Mouse (Mus musculus): ENCODE results near the gene C1qtnf2. TPM values are rescaled to one million over a fixed set of nuclear protein-coding genes. Genes with fewer than 3 reads are reported as not detected.
A peak's percentile ranks its signal among the peaks of the same experiment; 100 is the strongest.

The C1qtnf2 gene
- polyA plus RNA-seq, 1 experiment = 3.3 TPM

GRCm38 (mm10) chr11:43470881-43471820, 2.9 kb upstream of the C1qtnf2 start:
- no peak overlapping the region for H3K4me3 ChIP-seq (ENCODE audit: insufficient read depth, low read depth, low read length)
- peaks cover 3% of the 10 kb centered on the region; the same call in 1 of the 2 replicates for H3K4me1 ChIP-seq (ENCODE audit: control insufficient read depth, insufficient read depth, insufficient read length, low read length)
- no peak overlapping the region for H3K27ac ChIP-seq (replicated peaks; ENCODE audit: low read depth, low read length)

- H3K4me1 ChIP-seq (ENCODE audit: control insufficient read depth, insufficient read depth, insufficient read length, low read length) = peaks cover 3% of the 10 kb centered on the region; the same call in 1 of the 2 replicates
- no peak overlapping the region for H3K4me3 ChIP-seq (ENCODE audit: insufficient read depth, low read depth, low read length)
- H3K27ac ChIP-seq (replicated peaks; ENCODE audit: low read depth, low read length) = no peak overlapping the region
Observed at GRCm38 (mm10) chr11:43473115-43473514, 961 bp upstream of the C1qtnf2 start.

DNA sequence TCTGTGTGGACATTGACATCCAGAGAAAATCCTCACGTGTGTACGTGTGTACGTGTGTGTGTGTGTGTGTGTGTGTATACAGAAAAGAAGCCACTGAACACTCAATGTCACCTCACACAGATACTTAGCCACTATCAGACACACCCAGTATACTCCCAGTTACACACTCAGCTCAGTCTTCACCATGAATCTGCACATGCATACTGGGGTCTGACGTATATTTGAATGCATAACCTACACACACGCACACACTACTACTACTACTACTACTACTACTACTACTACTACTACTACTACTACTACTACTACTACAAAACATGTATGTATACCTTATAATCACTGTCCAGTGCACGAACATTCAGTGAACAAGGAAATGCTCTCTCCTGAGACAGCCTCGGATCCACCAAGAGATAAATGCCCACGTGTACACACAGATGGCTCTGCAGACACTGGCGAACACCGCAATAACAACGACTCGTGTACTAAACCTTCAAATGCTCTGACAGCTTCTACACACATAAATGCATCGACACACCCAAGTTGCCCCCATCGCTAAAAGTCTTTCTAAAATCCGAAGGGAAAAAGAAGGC, 346 bp upstream of the C1qtnf2 start:
- Histone ChIP-seq H3K27ac (replicated peaks; ENCODE audit: low read depth, low read length) (no peak overlapping the region), H3K4me3 (ENCODE audit: insufficient read depth, low read depth, low read length) (peak overlapping the region; percentile 48; the same call in 1 of the 2 replicates), H3K4me1 (ENCODE audit: control insufficient read depth, insufficient read depth, insufficient read length, low read length) (peaks cover 3% of the 10 kb centered on the region; the same call in 1 of the 2 replicates)

DNA sequence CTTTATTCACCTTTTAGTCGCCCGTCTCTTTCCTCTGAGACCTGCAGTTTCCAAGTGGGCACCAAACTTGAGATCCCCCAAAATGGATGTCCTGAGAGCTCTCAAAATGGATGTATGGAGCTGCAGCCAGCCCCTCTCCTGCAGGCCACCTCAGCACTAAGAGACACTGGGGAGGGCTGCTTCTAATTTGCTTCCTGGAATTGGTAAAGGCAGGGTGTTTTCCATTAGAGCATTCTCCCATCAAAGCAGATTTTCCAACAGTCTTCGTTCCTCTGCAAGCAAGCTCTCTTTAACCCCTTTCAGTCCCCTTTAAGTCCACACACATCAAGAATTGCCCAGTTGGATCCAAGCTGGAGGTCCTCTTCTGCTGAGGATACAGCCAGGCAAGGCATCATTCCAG, 5.3 kb downstream of the C1qtnf2 start:
- H3K27ac ChIP-seq (replicated peaks; ENCODE audit: low read depth, low read length) = no peak overlapping the region
- H3K4me3 ChIP-seq (ENCODE audit: insufficient read depth, low read depth, low read length) = no peak overlapping the region
- H3K4me1 ChIP-seq (ENCODE audit: control insufficient read depth, insufficient read depth, insufficient read length, low read length) = no peaks in the 10 kb centered on the region

DNA sequence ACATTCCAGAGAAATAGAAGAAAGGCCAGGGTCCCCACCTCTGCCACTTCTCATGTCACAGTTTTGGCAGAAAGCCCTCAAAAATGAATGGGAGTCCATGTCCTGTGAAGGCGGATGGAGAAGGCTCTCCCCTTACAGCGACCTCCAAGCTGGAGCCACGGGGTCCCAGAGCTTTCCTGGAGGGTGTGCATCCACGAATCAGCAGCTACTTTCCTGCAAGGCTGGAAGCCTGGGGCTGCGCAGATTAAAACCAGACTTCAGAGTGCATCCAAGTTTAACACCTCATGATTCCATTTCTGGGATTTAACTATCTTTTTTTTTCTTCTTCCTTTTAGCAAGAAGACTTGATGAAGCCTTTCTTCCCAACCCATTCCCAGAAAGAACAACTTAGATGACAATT, 6.5 kb downstream of the C1qtnf2 start:
- no peaks in the 10 kb centered on the region for H3K4me1 ChIP-seq (ENCODE audit: control insufficient read depth, insufficient read depth, insufficient read length, low read length)
- no peak overlapping the region for H3K4me3 ChIP-seq (ENCODE audit: insufficient read depth, low read depth, low read length)
- H3K27ac ChIP-seq (replicated peaks; ENCODE audit: low read depth, low read length) = no peak overlapping the region

GRCm38 (mm10) chr11:43481672-43482522, 7.8 kb downstream of the C1qtnf2 start:
- no peak overlapping the region for H3K27ac ChIP-seq (replicated peaks; ENCODE audit: low read depth, low read length)

GRCm38 (mm10) chr11:43483122-43483792, 9.2 kb downstream of the C1qtnf2 start:
- Histone ChIP-seq H3K4me1 (ENCODE audit: control insufficient read depth, insufficient read depth, insufficient read length, low read length) (no peaks in the 10 kb centered on the region), H3K27ac (replicated peaks; ENCODE audit: low read depth, low read length) (no peak overlapping the region), H3K4me3 (ENCODE audit: insufficient read depth, low read depth, low read length) (no peak overlapping the region)

More at GRCm38 (mm10) chr11:43481672-43482522, 7.8 kb downstream of the C1qtnf2 start:
- H3K4me3 ChIP-seq (ENCODE audit: insufficient read depth, low read depth, low read length) = no peak overlapping the region
- H3K4me1 ChIP-seq (ENCODE audit: control insufficient read depth, insufficient read depth, insufficient read length, low read length) = no peaks in the 10 kb centered on the region

DNA sequence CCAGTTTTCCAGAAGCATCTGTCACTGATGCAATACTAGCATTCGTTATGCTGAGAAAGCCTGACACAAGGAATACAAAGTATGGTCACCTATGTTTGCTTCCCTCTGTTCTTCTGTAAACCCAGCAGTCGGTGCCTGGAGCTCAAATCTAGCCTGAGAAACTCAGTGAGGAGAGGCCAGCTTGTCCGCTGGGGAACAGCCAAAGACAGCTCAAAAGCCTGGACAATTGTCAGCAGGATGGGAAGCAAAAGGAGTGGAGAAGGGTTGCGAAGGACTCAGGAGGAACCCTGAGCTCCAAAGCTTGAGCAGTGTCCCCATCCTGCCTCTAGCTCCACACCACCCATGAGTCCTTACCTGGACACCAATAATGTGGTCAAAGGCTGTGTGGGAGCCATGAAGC, 10.0 kb downstream of the C1qtnf2 start:
- no peaks in the 10 kb centered on the region for H3K4me1 ChIP-seq (ENCODE audit: control insufficient read depth, insufficient read depth, insufficient read length, low read length)
- no peak overlapping the region for H3K4me3 ChIP-seq (ENCODE audit: insufficient read depth, low read depth, low read length)
- H3K27ac ChIP-seq (replicated peaks; ENCODE audit: low read depth, low read length) = 0 out of 2 replicates have a peak overlapping the region, but pooled peaks have one; percentile 4

GRCm38 (mm10) chr11:43484652-43485051, 10.6 kb downstream of the C1qtnf2 start:
- no peak overlapping the region for H3K4me3 ChIP-seq (ENCODE audit: insufficient read depth, low read depth, low read length)
- no peak overlapping the region for H3K27ac ChIP-seq (replicated peaks; ENCODE audit: low read depth, low read length)
- no peaks in the 10 kb centered on the region for H3K4me1 ChIP-seq (ENCODE audit: control insufficient read depth, insufficient read depth, insufficient read length, low read length)

GRCm38 (mm10) chr11:43485855-43486254, 11.8 kb downstream of the C1qtnf2 start:
- Histone ChIP-seq H3K27ac (replicated peaks; ENCODE audit: low read depth, low read length) (no peak overlapping the region), H3K4me1 (ENCODE audit: control insufficient read depth, insufficient read depth, insufficient read length, low read length) (no peaks in the 10 kb centered on the region), H3K4me3 (ENCODE audit: insufficient read depth, low read depth, low read length) (no peak overlapping the region)

DNA sequence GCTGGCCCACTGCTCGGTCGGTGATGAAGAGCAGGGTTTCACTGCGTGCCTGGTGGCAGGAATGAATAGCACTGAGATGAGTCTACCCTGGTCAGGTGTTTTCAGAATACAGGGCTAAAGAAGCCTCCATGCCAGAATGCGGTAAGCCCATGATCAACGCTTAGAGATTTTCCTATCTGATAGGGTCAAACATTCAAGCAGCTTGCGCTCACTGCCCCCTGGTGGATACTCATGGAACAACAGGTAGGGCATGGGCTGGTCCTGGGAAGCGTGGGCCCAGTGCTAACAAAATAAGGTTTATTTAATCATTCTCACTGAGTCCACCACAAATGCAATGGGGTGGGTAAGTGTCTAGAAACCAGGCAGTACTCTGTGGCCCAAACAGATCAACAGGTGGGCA, 18.6 kb downstream of the C1qtnf2 start:
- H3K4me3 ChIP-seq (ENCODE audit: insufficient read depth, low read depth, low read length) = no peak overlapping the region
- H3K4me1 ChIP-seq (ENCODE audit: control insufficient read depth, insufficient read depth, insufficient read length, low read length) = no peaks in the 10 kb centered on the region
- H3K27ac ChIP-seq (replicated peaks; ENCODE audit: low read depth, low read length) = no peak overlapping the region

DNA sequence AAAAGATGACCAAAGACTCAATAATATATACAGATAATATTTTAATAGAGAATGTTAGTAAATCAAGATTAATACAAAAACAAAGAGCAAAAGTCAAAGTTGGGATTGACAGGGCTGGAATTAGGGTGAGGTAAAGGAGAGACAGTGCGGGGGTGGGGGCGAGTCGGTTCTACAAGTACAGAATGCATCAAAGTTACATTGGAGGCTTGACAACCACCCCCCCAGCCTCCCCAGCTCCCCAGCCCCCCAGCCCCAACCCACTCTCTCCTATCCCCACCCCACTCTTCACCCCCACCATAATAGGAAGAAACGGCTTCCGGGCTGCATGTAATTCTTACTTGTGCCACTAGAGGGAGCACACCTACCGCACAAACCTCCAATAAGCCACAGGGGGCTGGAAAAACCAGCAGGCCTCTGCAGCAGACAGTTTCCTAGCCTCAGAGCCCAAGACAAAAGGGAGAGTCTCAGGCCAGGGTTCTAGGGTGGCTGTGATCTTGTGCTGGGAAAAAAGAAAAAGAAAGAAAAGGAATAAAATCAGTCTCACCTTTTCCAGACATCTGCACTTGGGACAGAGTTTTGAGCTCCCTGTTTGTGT, 19.8 kb downstream of the C1qtnf2 start:
- H3K27ac ChIP-seq (replicated peaks; ENCODE audit: low read depth, low read length) = no peak overlapping the region
- H3K4me3 ChIP-seq (ENCODE audit: insufficient read depth, low read depth, low read length) = no peak overlapping the region
- H3K4me1 ChIP-seq (ENCODE audit: control insufficient read depth, insufficient read depth, insufficient read length, low read length) = no peaks in the 10 kb centered on the region

GRCm38 (mm10) chr11:43495037-43495436, 21.0 kb downstream of the C1qtnf2 start:
- Histone ChIP-seq H3K4me1 (ENCODE audit: control insufficient read depth, insufficient read depth, insufficient read length, low read length) (no peaks in the 10 kb centered on the region), H3K4me3 (ENCODE audit: insufficient read depth, low read depth, low read length) (no peak overlapping the region), H3K27ac (replicated peaks; ENCODE audit: low read depth, low read length) (no peak overlapping the region)

GRCm38 (mm10) chr11:43495532-43495931, 21.5 kb downstream of the C1qtnf2 start:
- Histone ChIP-seq H3K27ac (replicated peaks; ENCODE audit: low read depth, low read length) (no peak overlapping the region), H3K4me3 (ENCODE audit: insufficient read depth, low read depth, low read length) (no peak overlapping the region)

More at GRCm38 (mm10) chr11:43495532-43495931, 21.5 kb downstream of the C1qtnf2 start:
- no peaks in the 10 kb centered on the region for H3K4me1 ChIP-seq (ENCODE audit: control insufficient read depth, insufficient read depth, insufficient read length, low read length)

All from brown adipose tissue, adult 24 weeks (tissue).